ENCODE assay signal across 17 mouse cellular contexts in the genomic region with DNA sequence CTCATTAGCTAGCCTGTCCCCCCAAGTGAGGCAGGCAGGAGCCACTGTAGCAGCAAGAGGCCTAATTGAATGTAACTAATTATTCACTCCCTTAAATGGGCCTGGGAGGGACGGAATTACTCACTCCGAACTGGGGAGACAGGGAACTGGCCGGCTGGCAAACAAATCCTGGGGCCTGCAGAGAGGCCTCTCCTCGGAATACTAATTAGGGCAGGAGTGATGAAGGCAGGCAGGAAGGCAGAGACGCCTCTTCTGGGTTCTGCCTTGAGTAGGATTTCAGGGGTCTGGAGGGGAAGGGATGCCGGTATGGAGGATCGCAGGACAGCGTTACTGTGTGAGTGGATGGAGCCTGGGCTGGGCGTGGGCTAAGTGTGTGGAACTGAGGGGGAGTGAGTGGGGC. TPM values are rescaled to one million over a fixed set of nuclear protein-coding genes. Genes with fewer than 3 reads are reported as not detected.
DNase-seq lines count a peak whose midpoint lies in the region; ATAC-seq and TF ChIP-seq lines count a peak whose summit lies in the region.
"Had no signal": no experiment of that assay in that cellular context is flagged by ENCODE, and none has a peak within 500 bp of the region (broad histone marks: within the 10 kb centered on the region; RNA-seq: fewer than 3 reads in every experiment).

No protein-coding gene starts in this region.

- H3K27ac ChIP-seq in cerebellum, adult 2 months (ENCODE audit: insufficient read depth, low read length) = no peak overlapping the region
- H3K27ac ChIP-seq in forebrain, embryonic 15.5 days (replicated peaks) = no peak overlapping the region
- H3K27ac ChIP-seq in limb, embryonic 10.5 days = no peak overlapping the region
- H3K27ac ChIP-seq in neural tube, embryonic 12.5 days = no peak overlapping the region
- no peak overlapping the region for H3K27ac ChIP-seq in intestine, embryonic 15.5 days
- H3K27ac ChIP-seq: heart, adult 2 months; lung, embryonic 15.5 days had no signal

- no peak overlapping the region for H3K4me2 ChIP-seq in forebrain, embryonic 15.5 days (replicated peaks)
- peak overlapping the region; percentile 36 for H3K4me2 ChIP-seq in neural tube, embryonic 12.5 days (replicated peaks)
- no peak overlapping the region for H3K4me2 ChIP-seq in intestine, embryonic 15.5 days (replicated peaks)
- H3K4me2 ChIP-seq: lung, embryonic 15.5 days had no signal

- WGBS in cerebellum, adult 2 months = 55% methylated on average over 9 of the region's 9 CpGs
- WGBS in forebrain, embryonic 15.5 days = 2% methylated on average over 9 of the region's 9 CpGs
- 5% methylated on average over 9 of the region's 9 CpGs for WGBS in limb, embryonic 10.5 days
- 4% methylated on average over 9 of the region's 9 CpGs for WGBS in neural tube, embryonic 12.5 days
- 10% methylated on average over 9 of the region's 9 CpGs for WGBS in intestine, embryonic 15.5 days

- H3K9me3 ChIP-seq in forebrain, embryonic 15.5 days = no peaks in the 10 kb centered on the region
- H3K9me3 ChIP-seq in limb, embryonic 10.5 days (replicated peaks) = no peaks in the 10 kb centered on the region
- no peaks in the 10 kb centered on the region for H3K9me3 ChIP-seq in neural tube, embryonic 12.5 days
- no peaks in the 10 kb centered on the region for H3K9me3 ChIP-seq in intestine, embryonic 15.5 days
- H3K9me3 ChIP-seq: lung, embryonic 15.5 days; megakaryocyte, embryonic 14.5 days had no signal

- no peak for TF ChIP-seq POLR2A in cerebellum, adult 2 months (IDR thresholded peaks at IDR 0.05; ENCODE audit: borderline replicate concordance, insufficient read depth, low read length)

- intact Hi-C loops in heart, postnatal 36 days (cut with DNase I) = no loop called here

- H3K4me3 ChIP-seq in cerebellum, adult 2 months (replicated peaks; ENCODE audit: insufficient read depth, low read depth, low read length) = no peak overlapping the region
- no peak overlapping the region for H3K4me3 ChIP-seq in forebrain, embryonic 15.5 days
- H3K4me3 ChIP-seq in limb, embryonic 10.5 days = 0 out of 2 replicates have a peak overlapping the region, but pooled peaks have one; percentile 4
- no peak overlapping the region for H3K4me3 ChIP-seq in neural tube, embryonic 12.5 days
- H3K4me3 ChIP-seq in intestine, embryonic 15.5 days (replicated peaks) = no peak overlapping the region
- H3K4me3 ChIP-seq: heart, adult 2 months; lung, embryonic 15.5 days; megakaryocyte, embryonic 14.5 days had no signal

- H3K4me1 ChIP-seq in cerebellum, adult 2 months (ENCODE audit: control insufficient read depth, insufficient read depth, low read length) = peaks cover 24% of the 10 kb centered on the region
- peaks cover 64% of the 10 kb centered on the region for H3K4me1 ChIP-seq in forebrain, embryonic 15.5 days
- H3K4me1 ChIP-seq in limb, embryonic 10.5 days = peaks cover 43% of the 10 kb centered on the region
- H3K4me1 ChIP-seq in neural tube, embryonic 12.5 days = peaks cover 39% of the 10 kb centered on the region
- no peaks in the 10 kb centered on the region for H3K4me1 ChIP-seq in intestine, embryonic 15.5 days (replicated peaks)

- no peaks in the 10 kb centered on the region for H3K27me3 ChIP-seq in cerebellum, adult 2 months (ENCODE audit: control insufficient read depth, insufficient read depth, low read length)
- H3K27me3 ChIP-seq in forebrain, embryonic 15.5 days = peaks cover 8% of the 10 kb centered on the region; the same call in 1 of the 2 replicates
- H3K27me3 ChIP-seq in limb, embryonic 10.5 days (ENCODE audit: low read depth, poor library complexity, severe bottlenecking) = peaks cover 100% of the 10 kb centered on the region
- H3K27me3 ChIP-seq in neural tube, embryonic 12.5 days (replicated peaks) = peaks cover 88% of the 10 kb centered on the region
- H3K27me3 ChIP-seq in intestine, embryonic 15.5 days (replicated peaks) = peaks cover 85% of the 10 kb centered on the region

- TF ChIP-seq CTCF in cerebellum, adult 2 months (IDR thresholded peaks at IDR 0.05; ENCODE audit: borderline replicate concordance, insufficient read depth, low read depth, low read length) = no peak

- 0 out of 2 replicates have a peak overlapping the region, but pooled peaks have one; percentile 13 for H3K9ac ChIP-seq in forebrain, embryonic 15.5 days (replicated peaks)
- peak overlapping the region; percentile 17; the same call in 1 of the 2 replicates for H3K9ac ChIP-seq in neural tube, embryonic 12.5 days
- H3K9ac ChIP-seq in intestine, embryonic 15.5 days = no peak overlapping the region
- H3K9ac ChIP-seq: lung, embryonic 15.5 days had no signal

- no peaks in the 10 kb centered on the region for H3K36me3 ChIP-seq in forebrain, embryonic 15.5 days
- no peaks in the 10 kb centered on the region for H3K36me3 ChIP-seq in limb, embryonic 10.5 days
- H3K36me3 ChIP-seq in neural tube, embryonic 12.5 days = no peaks in the 10 kb centered on the region
- no peaks in the 10 kb centered on the region for H3K36me3 ChIP-seq in intestine, embryonic 15.5 days
- H3K36me3 ChIP-seq: lung, embryonic 15.5 days had no signal

- ATAC-seq in forebrain, embryonic 15.5 days (replicated peaks) = peak; percentile 67
- ATAC-seq in neural tube, embryonic 12.5 days (ENCODE audit: low FRiP score, low read depth) = peak; percentile 68
- no peak for ATAC-seq in intestine, embryonic 15.5 days

- DNase-seq in cerebellum, postnatal 25 days = peak; percentile 27 to 37
- DNase-seq in cerebellum, adult 2 months = no peak
- no peak for DNase-seq in limb, embryonic 10.5 days (ENCODE audit: low spot score)
- no peak for DNase-seq in kidney, postnatal 36 days
- no peak for DNase-seq in heart, postnatal 36 days
- DNase-seq: cerebellum, adult 9-11 months; heart, adult 2 months; heart, postnatal 4 days; layer of hippocampus, adult 9-11 months; right cerebral cortex, postnatal 14 days had no signal

RNA-seq across cellular contexts. Expression of a gene that starts 13.5 kb away (rescaled TPM):
- polyA plus RNA-seq in cerebellum, adult 2 months (2012; rRNA removed) = not detected in 2 replicates
- polyA plus RNA-seq in forebrain, embryonic 15.5 days (2015; fragmentation: Nextera tagmentation; extraction: Ambion mirVana) = not detected in 2 replicates
- polyA plus RNA-seq in limb, embryonic 10.5 days (2016; fragmentation: Nextera tagmentation; extraction: Ambion mirVana) = not detected in 2 replicates
- polyA plus RNA-seq in neural tube, embryonic 12.5 days (2016; fragmentation: Nextera tagmentation; extraction: Ambion mirVana) = not detected in 2 replicates
- polyA plus RNA-seq in intestine, embryonic 15.5 days (2015; fragmentation: Nextera tagmentation; extraction: Ambion mirVana) = not detected in 2 replicates
- not detected for total RNA-seq in heart, postnatal 36 days (2021)
- total RNA-seq: heart, adult 2 months; heart, postnatal 4 days had no signal
- polyA plus RNA-seq: heart, adult 2 months; kidney, embryonic 14.5 days; limb, embryonic 14.5 days; lung, embryonic 15.5 days had no signal

RNA-seq across cellular contexts. Expression of a gene that starts 21.6 kb away (rescaled TPM):
- polyA plus RNA-seq in cerebellum, adult 2 months (2012; rRNA removed) = 2.1 TPM in 2 replicates
- 4.8 and 5.8 TPM in 2 replicates for polyA plus RNA-seq in forebrain, embryonic 15.5 days (2015; fragmentation: Nextera tagmentation; extraction: Ambion mirVana)
- 10.5 and 11.5 TPM in 2 replicates for polyA plus RNA-seq in limb, embryonic 10.5 days (2016; fragmentation: Nextera tagmentation; extraction: Ambion mirVana)
- polyA plus RNA-seq in neural tube, embryonic 12.5 days (2016; fragmentation: Nextera tagmentation; extraction: Ambion mirVana) = 6.8 and 8.0 TPM in 2 replicates
- 8.5 and 9.3 TPM in 2 replicates for polyA plus RNA-seq in intestine, embryonic 15.5 days (2015; fragmentation: Nextera tagmentation; extraction: Ambion mirVana)
- 1 to 10 TPM; 1.7 to 3.2 TPM for total RNA-seq in heart, postnatal 36 days (2021)

RNA-seq across cellular contexts. Expression of a gene that starts 42.4 kb away (rescaled TPM):
- polyA plus RNA-seq in cerebellum, adult 2 months (2012; rRNA removed) = 54.9 and 56.7 TPM in 2 replicates
- polyA plus RNA-seq in forebrain, embryonic 15.5 days (2015; fragmentation: Nextera tagmentation; extraction: Ambion mirVana) = 131 and 137 TPM in 2 replicates
- polyA plus RNA-seq in limb, embryonic 10.5 days (2016; fragmentation: Nextera tagmentation; extraction: Ambion mirVana) = 92.9 and 105 TPM in 2 replicates
- polyA plus RNA-seq in neural tube, embryonic 12.5 days (2016; fragmentation: Nextera tagmentation; extraction: Ambion mirVana) = 121 and 123 TPM in 2 replicates
- polyA plus RNA-seq in intestine, embryonic 15.5 days (2015; fragmentation: Nextera tagmentation; extraction: Ambion mirVana) = 47.4 and 48.8 TPM in 2 replicates
- 10 to 100 TPM; 17.7 to 18.3 TPM for total RNA-seq in heart, postnatal 36 days (2021)

Comparison
In these comparisons a context has a peak if more than half of its experiments do, and no peak if none do; other contexts are left out.
1. DNase-seq: peak in cerebellum, postnatal 25 days (2 of 2); none in cerebellum, adult 2 months (0 of 2), limb, embryonic 10.5 days (single experiment), kidney, postnatal 36 days (0 of 2) and heart, postnatal 36 days (0 of 2).